Mouse (Mus musculus): ENCODE data around the gene Fbxl16. TPM values are rescaled to one million over a fixed set of nuclear protein-coding genes. Genes with fewer than 3 reads are reported as not detected.

Fbxl16 gene
- polyA plus RNA-seq, 1 experiment from 2014 or later: 37.2 TPM

- peaks cover 22% of the 10 kb centered on the region for H3K36me3 ChIP-seq (ENCODE audit: control insufficient read depth, insufficient read depth, low read length)
These were observed 30.9 kb upstream of the Fbxl16 start for GRCm38 (mm10) chr17:25777948-25778347.

GRCm38 (mm10) chr17:25781339-25781738 is 27.5 kb upstream of the Fbxl16 start:
- Histone ChIP-seq H3K36me3 (ENCODE audit: control insufficient read depth, insufficient read depth, low read length) (peaks cover 34% of the 10 kb centered on the region), H3K9ac (replicated peaks; ENCODE audit: low read length) (no peak overlapping the region), H3K9me3 (ENCODE audit: control insufficient read depth, low read length) (no peaks in the 10 kb centered on the region), H3K27ac (replicated peaks; ENCODE audit: low read depth, low read length) (no peak overlapping the region), H3K27me3 (ENCODE audit: control insufficient read depth, insufficient read depth, low read length) (no peaks in the 10 kb centered on the region), H3K4me3 (replicated peaks; ENCODE audit: low read depth, low read length) (no peak overlapping the region), H3K4me1 (ENCODE audit: control insufficient read depth, insufficient read depth, low read length) (peaks cover 13% of the 10 kb centered on the region), H3K4me2 (ENCODE audit: low read length) (no peak overlapping the region)
- ATAC-seq (ENCODE audit: low FRiP score, low TSS enrichment): no peak
- DNase-seq: no peak
- WGBS: 83% methylated on average over 6 of the region's 6 CpGs

More at GRCm38 (mm10) chr17:25777948-25778347, 30.9 kb upstream of the Fbxl16 start:
- Histone ChIP-seq H3K9ac (replicated peaks; ENCODE audit: low read length) (no peak overlapping the region), H3K27ac (replicated peaks; ENCODE audit: low read depth, low read length) (no peak overlapping the region), H3K4me2 (ENCODE audit: low read length) (no peak overlapping the region), H3K4me1 (ENCODE audit: control insufficient read depth, insufficient read depth, low read length) (peaks cover 7% of the 10 kb centered on the region), H3K9me3 (ENCODE audit: control insufficient read depth, low read length) (no peaks in the 10 kb centered on the region), H3K27me3 (ENCODE audit: control insufficient read depth, insufficient read depth, low read length) (no peaks in the 10 kb centered on the region), H3K4me3 (replicated peaks; ENCODE audit: low read depth, low read length) (no peak overlapping the region)
- WGBS: 95% methylated on average over 5 of the region's 5 CpGs
- DNase-seq (no peak), ATAC-seq (ENCODE audit: low FRiP score, low TSS enrichment) (no peak)

- H3K9me3 ChIP-seq (ENCODE audit: control insufficient read depth, low read length): no peaks in the 10 kb centered on the region
- WGBS: 83% methylated on average over 7 of the region's 7 CpGs
- peaks cover 34% of the 10 kb centered on the region for H3K36me3 ChIP-seq (ENCODE audit: control insufficient read depth, insufficient read depth, low read length)
- H3K27ac ChIP-seq (replicated peaks; ENCODE audit: low read depth, low read length): no peak overlapping the region
- H3K4me2 ChIP-seq (ENCODE audit: low read length): no peak overlapping the region
- no peak overlapping the region for H3K4me3 ChIP-seq (replicated peaks; ENCODE audit: low read depth, low read length)
- peaks cover 13% of the 10 kb centered on the region for H3K4me1 ChIP-seq (ENCODE audit: control insufficient read depth, insufficient read depth, low read length)
- no peaks in the 10 kb centered on the region for H3K27me3 ChIP-seq (ENCODE audit: control insufficient read depth, insufficient read depth, low read length)
- DNase-seq: no peak
- H3K9ac ChIP-seq (replicated peaks; ENCODE audit: low read length): peak overlapping the region; percentile 34; the same call in 1 of the 2 replicates
- ATAC-seq (ENCODE audit: low FRiP score, low TSS enrichment): no peak
These were observed 25.8 kb upstream of the Fbxl16 start for GRCm38 (mm10) chr17:25783086-25783485.

GRCm38 (mm10) chr17:25783861-25784574 is 24.9 kb upstream of the Fbxl16 start:
- peaks cover 13% of the 10 kb centered on the region for H3K4me1 ChIP-seq (ENCODE audit: control insufficient read depth, insufficient read depth, low read length)
- WGBS: 83% methylated on average over 15 of the region's 15 CpGs
- H3K9ac ChIP-seq (replicated peaks; ENCODE audit: low read length): peak overlapping the region; percentile 75
- H3K4me3 ChIP-seq (replicated peaks; ENCODE audit: low read depth, low read length): peak overlapping the region; percentile 73
- H3K27me3 ChIP-seq (ENCODE audit: control insufficient read depth, insufficient read depth, low read length): no peaks in the 10 kb centered on the region
- H3K4me2 ChIP-seq (ENCODE audit: low read length): peak overlapping the region; percentile 91
- DNase-seq (no peak), ATAC-seq (ENCODE audit: low FRiP score, low TSS enrichment) (no peak)
- no peak overlapping the region for H3K27ac ChIP-seq (replicated peaks; ENCODE audit: low read depth, low read length)
- peaks cover 37% of the 10 kb centered on the region for H3K36me3 ChIP-seq (ENCODE audit: control insufficient read depth, insufficient read depth, low read length)
- no peaks in the 10 kb centered on the region for H3K9me3 ChIP-seq (ENCODE audit: control insufficient read depth, low read length)

- H3K4me1 ChIP-seq (ENCODE audit: control insufficient read depth, insufficient read depth, low read length): peaks cover 13% of the 10 kb centered on the region
- H3K27ac ChIP-seq (replicated peaks; ENCODE audit: low read depth, low read length): peak within 1 kb of the TSS; percentile 86
- peak within 1 kb of the TSS; percentile 73 for H3K4me3 ChIP-seq (replicated peaks; ENCODE audit: low read depth, low read length)
- peak within 1 kb of the TSS; percentile 91 for H3K4me2 ChIP-seq (ENCODE audit: low read length)
- H3K27me3 ChIP-seq (ENCODE audit: control insufficient read depth, insufficient read depth, low read length): no peaks in the 10 kb centered on the region
- H3K36me3 ChIP-seq (ENCODE audit: control insufficient read depth, insufficient read depth, low read length): peaks cover 47% of the 10 kb centered on the region
- DNase-seq: peak; percentile 99
- H3K9me3 ChIP-seq (ENCODE audit: control insufficient read depth, low read length): no peaks in the 10 kb centered on the region
- peak; percentile 81 for ATAC-seq (ENCODE audit: low FRiP score, low TSS enrichment)
- H3K9ac ChIP-seq (replicated peaks; ENCODE audit: low read length): peak within 1 kb of the TSS; percentile 75
- whole genome bisulfite sequencing: under 1% methylated on average over 23 of the region's 23 CpGs
These were observed 23.6 kb upstream of the Fbxl16 start, which contains the start of gene Haghl for GRCm38 (mm10) chr17:25785281-25785745. Gene Haghl (minus strand): TSS chr17:25785673.

GRCm38 (mm10) chr17:25786280-25786679 is 22.6 kb upstream of the Fbxl16 start, which contains the start of gene Ccdc78:
Gene Ccdc78 (plus strand): TSS chr17:25786580.
- no peaks in the 10 kb centered on the region for H3K27me3 ChIP-seq (ENCODE audit: control insufficient read depth, insufficient read depth, low read length)
- peaks cover 42% of the 10 kb centered on the region for H3K36me3 ChIP-seq (ENCODE audit: control insufficient read depth, insufficient read depth, low read length)
- ATAC-seq (ENCODE audit: low FRiP score, low TSS enrichment): no peak
- H3K4me1 ChIP-seq (ENCODE audit: control insufficient read depth, insufficient read depth, low read length): peaks cover 22% of the 10 kb centered on the region
- WGBS: 90% methylated on average over 3 of the region's 3 CpGs
- DNase-seq: no peak
- peak within 1 kb of the TSS; percentile 73 for H3K4me3 ChIP-seq (replicated peaks; ENCODE audit: low read depth, low read length)
- H3K27ac ChIP-seq (replicated peaks; ENCODE audit: low read depth, low read length): peak within 1 kb of the TSS; percentile 86
- no peaks in the 10 kb centered on the region for H3K9me3 ChIP-seq (ENCODE audit: control insufficient read depth, low read length)
- H3K4me2 ChIP-seq (ENCODE audit: low read length): peak within 1 kb of the TSS; percentile 91
- H3K9ac ChIP-seq (replicated peaks; ENCODE audit: low read length): peak within 1 kb of the TSS; percentile 75

- Histone ChIP-seq H3K9me3 (ENCODE audit: control insufficient read depth, low read length) (no peaks in the 10 kb centered on the region), H3K4me3 (replicated peaks; ENCODE audit: low read depth, low read length) (no peak overlapping the region), H3K9ac (replicated peaks; ENCODE audit: low read length) (no peak overlapping the region), H3K27me3 (ENCODE audit: control insufficient read depth, insufficient read depth, low read length) (no peaks in the 10 kb centered on the region), H3K27ac (replicated peaks; ENCODE audit: low read depth, low read length) (no peak overlapping the region), H3K4me2 (ENCODE audit: low read length) (no peak overlapping the region), H3K4me1 (ENCODE audit: control insufficient read depth, insufficient read depth, low read length) (peaks cover 22% of the 10 kb centered on the region), H3K36me3 (ENCODE audit: control insufficient read depth, insufficient read depth, low read length) (peaks cover 35% of the 10 kb centered on the region)
- no peak for DNase-seq
- WGBS: 90% methylated on average over 9 of the region's 9 CpGs
- no peak for ATAC-seq (ENCODE audit: low FRiP score, low TSS enrichment)
These were observed 21.9 kb upstream of the Fbxl16 start for GRCm38 (mm10) chr17:25786781-25787504.

- WGBS: 27% methylated on average over 19 of the region's 19 CpGs
- Histone ChIP-seq H3K36me3 (ENCODE audit: control insufficient read depth, insufficient read depth, low read length) (peaks cover 13% of the 10 kb centered on the region), H3K9ac (replicated peaks; ENCODE audit: low read length) (peak overlapping the region; percentile 76), H3K27ac (replicated peaks; ENCODE audit: low read depth, low read length) (peak overlapping the region; percentile 91; the same call in 1 of the 2 replicates), H3K4me3 (replicated peaks; ENCODE audit: low read depth, low read length) (peak overlapping the region; percentile 73), H3K27me3 (ENCODE audit: control insufficient read depth, insufficient read depth, low read length) (no peaks in the 10 kb centered on the region), H3K4me1 (ENCODE audit: control insufficient read depth, insufficient read depth, low read length) (peaks cover 39% of the 10 kb centered on the region), H3K9me3 (ENCODE audit: control insufficient read depth, low read length) (no peaks in the 10 kb centered on the region), H3K4me2 (ENCODE audit: low read length) (peak overlapping the region; percentile 91)
- no peak for DNase-seq
- ATAC-seq (ENCODE audit: low FRiP score, low TSS enrichment): no peak
These were observed 17.5 kb upstream of the Fbxl16 start for GRCm38 (mm10) chr17:25791320-25791842.

Data from midbrain, embryonic 14.5 days (tissue).